Mouse (Mus musculus) spleen, adult 2 months (tissue): ENCODE measurements around the gene Bod1. TPM values are rescaled to one million over a fixed set of nuclear protein-coding genes. Genes with fewer than 3 reads are reported as not detected.

Experiments used
- DNase-seq, 2 experiments: peaks; one replicate each; pipeline versions ENCODE4 v3.0.0 to v3.0.0-alpha.2; 2012 to 2021; ENCODE audit warnings: low spot score in 2 of 2, low read depth in 1 of 2
- H3K27ac ChIP-seq: fragments of 200-500 bp; 2 replicates; pipeline ENCODE4 v1.5.1; 2012; ENCODE audit warnings: low read length, inconsistent platforms; ENCODE audit not compliant: insufficient read depth
- H3K27me3 ChIP-seq: fragments of 200-500 bp; 2 replicates; pipeline ENCODE4 v1.6.1; 2012; ENCODE audit warnings: mild to moderate bottlenecking, moderate library complexity, low read length, inconsistent platforms; ENCODE audit not compliant: control insufficient read depth, insufficient read depth
- H3K36me3 ChIP-seq: fragments of 200-500 bp; 2 replicates; pipeline ENCODE4 v1.6.1; 2012; ENCODE audit warnings: mild to moderate bottlenecking, low read length, inconsistent platforms; ENCODE audit not compliant: control insufficient read depth, insufficient read depth
- H3K4me1 ChIP-seq: fragments of 200-500 bp; 2 replicates; pipeline ENCODE4 v1.6.1; 2011; ENCODE audit warnings: inconsistent platforms; ENCODE audit not compliant: control insufficient read depth, insufficient read depth, insufficient read length
- H3K4me3 ChIP-seq: fragments of 200-500 bp; 2 replicates; pipeline ENCODE4 v1.5.1; 2011; ENCODE audit warnings: mild to moderate bottlenecking, inconsistent platforms; ENCODE audit not compliant: insufficient read depth, insufficient read length; ENCODE audit errors: extremely low read depth
- CTCF ChIP-seq: fragments of 200-500 bp; IDR thresholded peaks from 2 replicates; pipeline ENCODE4 v1.5.1; 2011; ENCODE audit warnings: mild to moderate bottlenecking, inconsistent platforms; ENCODE audit not compliant: insufficient read depth, insufficient read length, insufficient replicate concordance; ENCODE audit errors: extremely low read depth
- POLR2A ChIP-seq: fragments of 200-500 bp; IDR thresholded peaks from 2 replicates; pipeline ENCODE4 v1.6.1; 2011; ENCODE audit warnings: low read depth, low read length, inconsistent platforms
- WGBS: fragments of 180-500 bp; shearing (Covaris S2); methylation state at CpG from one replicate; pipeline ENCODE4 v1.1.7; 2018; 5-methylcytosine and 5-hydroxymethylcytosine counted together
- polyA plus RNA-seq: library from polyadenylated mRNA; depleted of rRNA; stranded (reverse); fragments of >200 nt; gene quantifications from 2 replicates; pipeline ENCODE4 v1.2.3, GENCODE M21; 2012

The Bod1 gene
- polyA plus RNA-seq, 1 experiment: 12.4 TPM

DNA sequence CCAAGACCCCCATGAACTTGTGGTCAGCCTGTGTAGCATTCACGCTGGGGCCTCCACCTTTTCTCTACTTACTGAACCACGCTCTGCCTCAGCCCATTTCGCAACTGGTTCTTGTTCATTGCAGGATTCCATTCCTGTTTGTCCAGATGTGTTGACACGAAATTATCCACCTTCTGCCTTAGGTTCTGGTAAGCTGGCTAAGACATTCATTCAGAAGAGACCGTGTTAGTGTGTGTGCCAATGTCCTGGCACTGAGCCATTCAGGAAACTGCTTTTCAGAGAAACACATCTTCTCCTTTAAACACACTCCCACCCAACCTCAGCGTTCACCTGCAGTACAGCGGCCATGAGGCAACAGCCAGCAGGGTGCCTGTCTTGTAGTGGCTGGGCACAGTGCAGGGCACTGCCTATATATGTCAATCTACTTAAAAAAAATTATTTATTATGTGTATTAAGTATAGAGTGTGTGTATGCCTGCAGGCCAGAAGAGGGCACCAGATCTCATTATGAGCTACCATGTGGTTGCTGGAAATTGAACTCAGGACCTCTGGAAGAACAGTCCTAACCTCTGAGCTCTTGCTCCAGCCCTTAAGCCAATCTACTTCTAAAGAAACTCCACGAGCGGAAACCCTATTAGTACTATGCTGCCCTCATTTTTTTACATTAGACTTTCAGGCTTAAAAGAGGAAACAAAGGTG, 2.4 kb downstream of the Bod1 start:
- Histone ChIP-seq H3K4me1 (no peaks in the 10 kb centered on the region; the same call in 1 of the 2 replicates), H3K36me3 (peaks cover 17% of the 10 kb centered on the region), H3K4me3 (no peak overlapping the region), H3K27me3 (no peaks in the 10 kb centered on the region), H3K27ac (no peak overlapping the region)
- WGBS: 86% methylated on average over 9 of the region's 9 CpGs
- TF ChIP-seq POLR2A: no peak
- TF ChIP-seq CTCF: no peak
- no peak for DNase-seq

DNA sequence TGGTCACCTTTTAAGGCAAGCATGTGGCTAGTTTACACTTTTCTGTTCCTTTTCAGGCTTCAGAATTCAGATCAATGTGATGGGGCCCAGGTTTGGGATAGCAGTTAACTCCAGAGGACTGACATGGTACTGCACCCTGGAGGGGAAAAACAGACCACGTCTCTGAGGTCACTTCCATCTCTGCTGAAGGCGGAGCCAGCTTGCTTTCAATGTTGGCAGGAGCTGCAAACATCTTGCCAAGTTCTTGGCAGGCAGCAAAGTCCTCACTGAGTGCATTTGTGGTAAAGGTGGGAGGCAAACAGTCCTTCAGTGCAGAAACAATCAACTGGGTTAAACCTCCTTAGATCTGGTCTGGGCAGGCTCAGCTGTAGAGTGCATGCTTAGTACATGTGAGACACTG, 7.5 kb downstream of the Bod1 start:
- Histone ChIP-seq H3K4me3 (no peak overlapping the region), H3K27ac (no peak overlapping the region), H3K27me3 (no peaks in the 10 kb centered on the region), H3K36me3 (peaks cover 23% of the 10 kb centered on the region), H3K4me1 (no peaks in the 10 kb centered on the region)
- no peak for DNase-seq
- 84% methylated on average over 2 of the region's 2 CpGs for WGBS
- TF ChIP-seq POLR2A (no peak), CTCF (no peak)

DNA sequence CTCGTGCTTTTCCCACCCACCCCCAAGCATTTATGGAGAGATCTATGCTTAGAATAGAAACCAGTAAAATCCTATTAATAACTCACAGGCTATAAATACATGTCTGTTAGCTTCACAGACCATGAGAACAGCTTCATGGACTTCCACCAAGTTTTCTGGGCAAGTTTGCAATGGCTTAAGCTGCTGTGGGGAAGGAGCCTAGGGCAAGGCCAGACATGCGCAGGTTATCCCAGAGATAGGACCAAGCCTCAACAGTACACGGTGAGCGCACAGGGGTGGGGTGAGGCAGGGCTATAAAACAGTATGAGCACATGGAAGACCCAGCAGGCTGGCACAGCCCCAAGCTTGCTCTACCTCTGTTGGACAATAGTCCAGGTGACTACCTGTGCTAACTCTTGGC, 8.2 kb downstream of the Bod1 start:
- 78% methylated on average over 4 of the region's 4 CpGs for WGBS
- peaks cover 23% of the 10 kb centered on the region for H3K36me3 ChIP-seq
- H3K27me3 ChIP-seq: no peaks in the 10 kb centered on the region
- no peak overlapping the region for H3K27ac ChIP-seq
- TF ChIP-seq CTCF (no peak), POLR2A (no peak)
- H3K4me1 ChIP-seq: no peaks in the 10 kb centered on the region
- DNase-seq: no peak
- no peak overlapping the region for H3K4me3 ChIP-seq

DNA sequence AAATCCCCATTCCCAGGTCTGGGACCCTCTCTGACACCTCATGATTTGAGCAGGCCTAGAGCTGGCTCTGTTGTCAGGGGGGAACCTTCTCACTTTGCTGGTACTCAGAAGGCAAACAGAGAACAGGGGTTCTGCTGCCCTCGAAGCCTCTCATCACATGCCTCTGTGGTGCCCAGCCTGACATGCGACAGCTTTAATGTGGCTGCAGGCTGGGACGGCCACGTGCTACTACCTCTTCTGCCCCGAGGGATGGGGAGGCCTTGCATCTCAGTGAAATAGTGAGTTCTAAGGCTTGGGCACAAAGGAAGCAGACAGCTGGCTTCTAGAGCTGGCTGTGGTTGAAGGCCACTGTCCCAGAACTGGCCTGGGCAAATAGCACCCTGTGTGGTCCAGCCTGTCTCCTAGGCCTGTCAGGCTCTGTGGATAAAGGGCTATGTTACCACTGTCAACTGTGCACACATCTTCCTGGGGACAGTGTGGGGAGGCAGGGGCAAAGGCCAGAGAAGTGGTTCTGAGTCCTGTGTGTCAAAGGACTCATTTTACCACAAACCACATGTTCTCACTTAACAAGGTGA, 8.7 kb downstream of the Bod1 start:
- peaks cover 20% of the 10 kb centered on the region for H3K36me3 ChIP-seq

DNA sequence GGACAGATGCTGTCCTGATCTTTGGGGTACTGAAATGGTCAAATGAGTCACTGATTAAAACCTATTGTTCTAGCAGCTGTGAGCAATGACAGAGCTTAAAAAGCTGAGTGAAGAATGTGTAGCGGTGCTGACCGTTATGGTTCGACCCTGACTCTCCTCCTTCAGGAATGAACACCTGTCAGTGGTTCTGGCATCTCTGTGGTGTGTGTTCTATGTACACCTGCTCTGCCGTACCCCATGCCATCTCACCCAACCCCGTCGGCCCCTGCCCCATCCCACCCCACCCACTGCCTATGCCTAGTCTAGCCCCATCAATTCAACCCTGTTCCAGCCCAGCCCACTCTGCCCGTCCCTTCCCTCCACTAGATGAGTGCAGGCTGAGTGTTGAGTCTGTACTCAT, 9.5 kb downstream of the Bod1 start:
- Histone ChIP-seq H3K27ac (no peak overlapping the region), H3K4me3 (no peak overlapping the region), H3K27me3 (no peaks in the 10 kb centered on the region), H3K4me1 (no peaks in the 10 kb centered on the region), H3K36me3 (peaks cover 20% of the 10 kb centered on the region)
- WGBS: 89% methylated on average over 7 of the region's 7 CpGs
- no peak for TF ChIP-seq CTCF
- no peak for TF ChIP-seq POLR2A
- DNase-seq: no peak

More for the DNA sequence above, 8.7 kb downstream of the Bod1 start:
- Histone ChIP-seq H3K27me3 (no peaks in the 10 kb centered on the region), H3K4me1 (no peaks in the 10 kb centered on the region), H3K4me3 (no peak overlapping the region), H3K27ac (no peak overlapping the region)
- TF ChIP-seq POLR2A (no peak), CTCF (no peak)
- no peak for DNase-seq
- 59% methylated on average over 5 of the region's 5 CpGs for WGBS

DNA sequence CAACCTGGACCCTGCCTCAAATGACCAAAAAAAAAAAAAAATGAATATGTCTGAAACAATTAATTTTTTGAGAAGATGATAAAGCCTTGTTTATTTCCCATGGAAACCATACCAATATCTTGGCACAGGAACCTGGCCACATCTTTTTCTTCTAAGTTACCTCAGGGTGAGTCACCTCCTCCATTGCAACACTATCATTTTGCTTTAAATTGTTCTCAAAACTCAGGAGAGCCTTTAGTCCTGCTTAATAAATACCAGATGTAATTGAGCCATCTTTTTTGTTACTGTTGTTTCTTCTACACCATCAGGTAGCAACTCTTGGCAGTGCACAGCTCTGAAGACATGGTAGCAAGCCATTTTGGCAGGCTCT, 13.9 kb downstream of the Bod1 start:
- no peak for DNase-seq
- H3K4me1 ChIP-seq: no peaks in the 10 kb centered on the region
- H3K4me3 ChIP-seq: no peak overlapping the region
- H3K27me3 ChIP-seq: no peaks in the 10 kb centered on the region
- no peak overlapping the region for H3K27ac ChIP-seq
- H3K36me3 ChIP-seq: no peaks in the 10 kb centered on the region
- TF ChIP-seq POLR2A (no peak), CTCF (no peak)

DNA sequence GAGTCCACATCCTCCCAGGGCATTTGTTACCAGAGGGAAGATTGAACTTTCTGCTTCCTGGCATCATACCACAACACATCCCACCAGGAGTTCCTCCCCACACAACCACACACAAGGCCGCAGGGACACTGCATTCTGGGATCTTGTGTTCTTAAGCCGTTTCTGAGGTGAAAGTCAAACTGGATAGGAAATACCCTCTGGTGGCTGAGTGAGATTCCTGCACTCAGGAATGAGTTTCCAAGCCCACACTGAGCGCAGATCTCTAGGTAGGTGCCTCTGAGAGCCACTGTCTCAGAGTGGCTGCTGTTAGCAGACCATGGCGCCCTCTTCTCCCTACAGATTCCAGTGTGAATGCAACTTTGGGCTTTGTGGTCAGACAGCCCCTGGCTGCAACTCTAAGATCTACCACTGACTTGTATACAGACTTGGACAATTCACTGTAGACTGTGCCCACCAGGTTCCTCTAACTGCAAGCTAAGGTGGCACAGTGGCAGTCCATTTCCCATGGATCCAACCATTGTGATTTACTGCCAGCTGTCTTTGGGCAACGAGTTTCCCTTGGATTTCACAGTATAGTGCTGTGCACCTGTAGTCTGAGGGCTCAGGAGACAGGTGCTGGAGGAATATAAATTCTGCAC, 14.4 kb downstream of the Bod1 start:
- H3K4me3 ChIP-seq: no peak overlapping the region
- H3K4me1 ChIP-seq: no peaks in the 10 kb centered on the region
- no peak overlapping the region for H3K27ac ChIP-seq
- H3K27me3 ChIP-seq: no peaks in the 10 kb centered on the region
- 77% methylated on average over 5 of the region's 5 CpGs for WGBS
- DNase-seq: no peak
- H3K36me3 ChIP-seq: no peaks in the 10 kb centered on the region
- TF ChIP-seq POLR2A (no peak), CTCF (no peak)
